Mouse (Mus musculus) testis, adult 2 months (tissue): ENCODE results near the gene Atp6v1g2.

Experiments used
- CTCF ChIP-seq: fragments of 200-500 bp; IDR thresholded peaks from 2 replicates; pipeline ENCODE4 v1.5.1; 2012; ENCODE audit warnings: low read depth, mild to moderate bottlenecking, inconsistent platforms, low read length, moderate library complexity; ENCODE audit not compliant: control insufficient read depth, insufficient read depth, insufficient replicate concordance
- POLR2A ChIP-seq: fragments of 200-500 bp; IDR thresholded peaks from 2 replicates; pipeline ENCODE4 v1.6.1; 2012; ENCODE audit warnings: low read depth, mild to moderate bottlenecking, inconsistent platforms, low read length, moderate library complexity; ENCODE audit not compliant: control insufficient read depth

DNA sequence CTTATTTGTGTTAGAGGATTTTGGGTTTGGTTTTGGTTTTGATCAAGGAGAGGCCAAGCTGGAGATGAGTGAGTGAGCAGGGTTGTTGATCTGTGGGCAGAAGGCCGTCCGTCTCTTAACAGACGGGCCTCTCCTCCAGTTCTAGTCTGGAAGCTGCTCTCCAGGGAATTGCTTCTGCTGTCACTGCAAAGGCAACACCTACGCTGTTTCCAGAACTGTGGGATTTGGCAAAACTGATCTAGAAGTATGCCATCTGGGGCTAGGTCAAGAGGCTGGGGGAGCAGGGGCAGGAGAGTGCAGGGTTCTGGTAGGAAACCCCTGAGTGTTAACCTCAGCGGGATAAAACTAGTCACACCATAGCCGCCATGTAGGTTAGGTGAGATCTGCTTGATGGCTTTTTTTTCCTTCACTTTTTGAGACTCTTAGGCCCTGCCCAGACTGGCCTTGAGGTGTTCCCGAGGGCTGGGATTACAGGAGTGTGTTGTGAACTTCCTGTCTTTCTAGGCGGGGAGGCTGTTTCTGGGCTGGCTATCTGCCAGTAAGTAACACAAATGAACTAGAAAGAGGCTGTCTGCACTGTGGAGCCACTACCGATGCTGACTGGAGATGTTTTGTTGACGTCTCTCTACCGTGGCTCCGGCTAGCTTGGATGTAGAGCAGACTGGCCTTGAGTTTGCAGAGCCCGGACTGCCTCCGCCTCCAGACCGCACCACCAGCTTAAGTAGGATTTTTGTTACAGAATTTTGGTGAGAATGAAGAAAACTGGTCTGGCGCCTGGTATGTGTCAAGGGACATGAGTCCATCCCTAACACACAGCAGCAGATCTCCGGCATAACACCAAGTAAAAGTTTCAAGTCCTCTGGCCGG is at the start of gene Atp6v1g2:
- TF ChIP-seq CTCF (no peak), POLR2A (no peak)
